Mouse (Mus musculus) forebrain, embryonic 10.5 days (tissue): ENCODE results near the gene Rnf11. TPM values are rescaled to one million over a fixed set of nuclear protein-coding genes. Genes with fewer than 3 reads are reported as not detected.

Source experiments
- DNase-seq: peaks from one replicate; pipeline ENCODE4 v3.0.0-alpha.2; 2017; ENCODE audit warnings: low spot score; ENCODE audit errors: extremely low spot score
- H3K27ac ChIP-seq: fragments of 300-500 bp; sonication (generic); 2 replicates; pipeline ENCODE4 v1.5.1; 2016; ENCODE audit warnings: mild to moderate bottlenecking
- H3K27me3 ChIP-seq: fragments of 300-500 bp; sonication (generic); 2 replicates; pipeline ENCODE4 v1.6.1; 2016; ENCODE audit warnings: mild to moderate bottlenecking; ENCODE audit not compliant: poor library complexity, severe bottlenecking
- H3K36me3 ChIP-seq: fragments of 300-500 bp; sonication (generic); replicated peaks from 2 replicates; pipeline ENCODE4 v1.6.1; 2016; ENCODE audit warnings: mild to moderate bottlenecking, moderate library complexity
- H3K4me1 ChIP-seq: fragments of 300-500 bp; sonication (generic); 2 replicates; pipeline ENCODE4 v1.6.1; 2016
- H3K4me3 ChIP-seq: fragments of 300-500 bp; sonication (generic); 2 replicates; pipeline ENCODE4 v1.5.1; 2016; ENCODE audit warnings: mild to moderate bottlenecking, moderate library complexity
- H3K9me3 ChIP-seq: fragments of 300-500 bp; sonication (generic); 2 replicates; pipeline ENCODE4 v1.6.1; 2016; ENCODE audit warnings: mild to moderate bottlenecking, moderate library complexity
- WGBS: fragments of 180-500 bp; shearing (Covaris S2); methylation state at CpG from one replicate; pipeline ENCODE4 v1.1.7; 2016; 5-methylcytosine and 5-hydroxymethylcytosine counted together
- polyA plus RNA-seq: library from polyadenylated mRNA; unstranded; fragments of >200 nt; fragmentation: Nextera tagmentation; extraction: Ambion mirVana; gene quantifications from 2 replicates; pipeline ENCODE4 v1.2.1, GENCODE M21; 2016

The Rnf11 gene
- polyA plus RNA-seq, 1 experiment from 2014 or later, result 21.0 TPM

- Histone ChIP-seq H3K27me3 (no peaks in the 10 kb centered on the region), H3K4me1 (peaks cover 13% of the 10 kb centered on the region), H3K27ac (no peak overlapping the region), H3K9me3 (no peaks in the 10 kb centered on the region), H3K4me3 (no peak overlapping the region), H3K36me3 (no peaks in the 10 kb centered on the region)
- no peak for DNase-seq
- WGBS, result 78% methylated on average over 8 of the region's 8 CpGs
These were observed 64.3 kb downstream of the Rnf11 start for GRCm38 (mm10) chr4:109420138-109420795.

GRCm38 (mm10) chr4:109419563-109419962, 65.0 kb downstream of the Rnf11 start:
- no peaks in the 10 kb centered on the region for H3K9me3 ChIP-seq
- 90% methylated on average over 4 of the region's 4 CpGs for WGBS
- no peak for DNase-seq
- peaks cover 13% of the 10 kb centered on the region for H3K4me1 ChIP-seq
- no peaks in the 10 kb centered on the region for H3K27me3 ChIP-seq
- H3K27ac ChIP-seq, result no peak overlapping the region
- H3K36me3 ChIP-seq, result no peaks in the 10 kb centered on the region
- no peak overlapping the region for H3K4me3 ChIP-seq

- H3K9me3 ChIP-seq, result no peaks in the 10 kb centered on the region
- no peak overlapping the region for H3K4me3 ChIP-seq
- DNase-seq, result no peak
- H3K27me3 ChIP-seq, result no peaks in the 10 kb centered on the region
- no peak overlapping the region for H3K27ac ChIP-seq
- H3K4me1 ChIP-seq, result peaks cover 17% of the 10 kb centered on the region
- WGBS, result 42% methylated on average over 3 of the region's 3 CpGs
- no peaks in the 10 kb centered on the region for H3K36me3 ChIP-seq
These were observed 65.5 kb downstream of the Rnf11 start for GRCm38 (mm10) chr4:109419017-109419416.

GRCm38 (mm10) chr4:109417998-109418397, 66.5 kb downstream of the Rnf11 start:
- 90% methylated on average over 1 of the region's 1 CpGs for WGBS
- no peak for DNase-seq

GRCm38 (mm10) chr4:109412233-109412632, 72.3 kb downstream of the Rnf11 start:
- Histone ChIP-seq H3K4me1 (peaks cover 11% of the 10 kb centered on the region), H3K27me3 (peaks cover 19% of the 10 kb centered on the region), H3K9me3 (no peaks in the 10 kb centered on the region), H3K36me3 (no peaks in the 10 kb centered on the region), H3K4me3 (no peak overlapping the region), H3K27ac (no peak overlapping the region)
- DNase-seq, result no peak
- 90% methylated on average over 5 of the region's 5 CpGs for WGBS

More at GRCm38 (mm10) chr4:109417998-109418397, 66.5 kb downstream of the Rnf11 start:
- H3K4me1 ChIP-seq, result peaks cover 17% of the 10 kb centered on the region
- H3K9me3 ChIP-seq, result no peaks in the 10 kb centered on the region
- H3K4me3 ChIP-seq, result no peak overlapping the region
- H3K27me3 ChIP-seq, result no peaks in the 10 kb centered on the region
- no peak overlapping the region for H3K27ac ChIP-seq
- H3K36me3 ChIP-seq, result no peaks in the 10 kb centered on the region

GRCm38 (mm10) chr4:109411377-109411967, 73.1 kb downstream of the Rnf11 start:
- Histone ChIP-seq H3K4me3 (no peak overlapping the region), H3K27me3 (peaks cover 22% of the 10 kb centered on the region), H3K27ac (peak overlapping the region; percentile 52; the same call in 1 of the 2 replicates), H3K36me3 (no peaks in the 10 kb centered on the region), H3K9me3 (no peaks in the 10 kb centered on the region), H3K4me1 (peaks cover 19% of the 10 kb centered on the region)
- 88% methylated on average over 6 of the region's 6 CpGs for WGBS
- DNase-seq, result no peak

- H3K36me3 ChIP-seq, result no peaks in the 10 kb centered on the region
- no peak overlapping the region for H3K4me3 ChIP-seq
- peaks cover 25% of the 10 kb centered on the region for H3K4me1 ChIP-seq
- peaks cover 28% of the 10 kb centered on the region for H3K27me3 ChIP-seq
- H3K9me3 ChIP-seq, result no peaks in the 10 kb centered on the region
- DNase-seq, result no peak
- WGBS, result 78% methylated on average over 9 of the region's 9 CpGs
- H3K27ac ChIP-seq, result peak overlapping the region; percentile 52; the same call in 1 of the 2 replicates
These were observed 73.7 kb downstream of the Rnf11 start for GRCm38 (mm10) chr4:109410681-109411376.

- H3K4me1 ChIP-seq, result peaks cover 26% of the 10 kb centered on the region
- 85% methylated on average over 9 of the region's 9 CpGs for WGBS
- DNase-seq, result no peak
- H3K4me3 ChIP-seq, result peak overlapping the region; percentile 74; the same call in 1 of the 2 replicates
- peaks cover 37% of the 10 kb centered on the region for H3K27me3 ChIP-seq
- 0 out of 2 replicates have a peak, but pooled peaks cover 3% of the 10 kb centered on the region for H3K36me3 ChIP-seq
- H3K9me3 ChIP-seq, result no peaks in the 10 kb centered on the region
- H3K27ac ChIP-seq, result no peak overlapping the region
These were observed 76.6 kb downstream of the Rnf11 start for GRCm38 (mm10) chr4:109407701-109408485.

GRCm38 (mm10) chr4:109407176-109407520, 77.4 kb downstream of the Rnf11 start:
- DNase-seq, result no peak
- H3K4me3 ChIP-seq, result peak overlapping the region; percentile 74
- peaks cover 37% of the 10 kb centered on the region for H3K27me3 ChIP-seq
- peaks cover 26% of the 10 kb centered on the region for H3K4me1 ChIP-seq
- peak overlapping the region; percentile 87 for H3K27ac ChIP-seq
- 0 out of 2 replicates have a peak, but pooled peaks cover 3% of the 10 kb centered on the region for H3K36me3 ChIP-seq
- H3K9me3 ChIP-seq, result no peaks in the 10 kb centered on the region
- WGBS, result 3% methylated on average over 24 of the region's 24 CpGs

- Histone ChIP-seq H3K4me1 (peaks cover 28% of the 10 kb centered on the region), H3K36me3 (0 out of 2 replicates have a peak, but pooled peaks cover 3% of the 10 kb centered on the region), H3K27ac (peak within 1 kb of the TSS; percentile 87), H3K4me3 (peak within 1 kb of the TSS; percentile 74), H3K9me3 (no peaks in the 10 kb centered on the region), H3K27me3 (peaks cover 37% of the 10 kb centered on the region)
- DNase-seq, result peak; percentile 58
- under 1% methylated on average over 56 of the region's 56 CpGs for WGBS
These were observed 77.9 kb downstream of the Rnf11 start, which contains the start of gene Ttc39a for GRCm38 (mm10) chr4:109406486-109407175. TSS of gene Ttc39a (plus strand) at chr4:109406623.

GRCm38 (mm10) chr4:109406054-109406485, 78.5 kb downstream of the Rnf11 start:
- 0 out of 2 replicates have a peak, but pooled peaks cover 3% of the 10 kb centered on the region for H3K36me3 ChIP-seq
- peak overlapping the region; percentile 74 for H3K4me3 ChIP-seq
- peaks cover 37% of the 10 kb centered on the region for H3K27me3 ChIP-seq
- H3K9me3 ChIP-seq, result no peaks in the 10 kb centered on the region
- peak; percentile 50 for DNase-seq
- peaks cover 29% of the 10 kb centered on the region for H3K4me1 ChIP-seq
- WGBS, result 11% methylated on average over 3 of the region's 3 CpGs
- peak overlapping the region; percentile 87 for H3K27ac ChIP-seq

GRCm38 (mm10) chr4:109405415-109405814, 79.1 kb downstream of the Rnf11 start:
- H3K4me1 ChIP-seq, result peaks cover 29% of the 10 kb centered on the region
- H3K4me3 ChIP-seq, result peak overlapping the region; percentile 74; the same call in 1 of the 2 replicates
- H3K9me3 ChIP-seq, result no peaks in the 10 kb centered on the region
- H3K36me3 ChIP-seq, result 0 out of 2 replicates have a peak, but pooled peaks cover 3% of the 10 kb centered on the region
- H3K27me3 ChIP-seq, result peaks cover 37% of the 10 kb centered on the region
- 73% methylated on average over 8 of the region's 8 CpGs for WGBS
- DNase-seq, result no peak
- peak overlapping the region; percentile 87 for H3K27ac ChIP-seq
